Mouse (Mus musculus) midbrain, postnatal 0 days (tissue): ENCODE measurements at regions not wholly inside any gene's neighbourhood (a gene's known extent, or its start where the extent isn't known, plus 50 kb on each side); places are given as distances from the start of the nearest gene placed in this dataset.

Experiments
- ATAC-seq: fragments of 200-750 bp; cut with Nextera tagmentation; 2 replicates; pipeline ENCODE4 v1.8.0; 2017; ENCODE audit warnings: moderate number of reproducible peaks, mild to moderate bottlenecking, moderate TSS enrichment, moderate library complexity; ENCODE audit not compliant: low FRiP score
- DNase-seq: peaks from one replicate; pipeline ENCODE4 v3.0.0-alpha.2; 2015; ENCODE audit warnings: low spot score
- H3K27ac ChIP-seq: fragments of 300-500 bp; sonication (generic); 2 replicates; pipeline ENCODE4 v1.5.1; 2014; ENCODE audit warnings: low read depth, mild to moderate bottlenecking, low read length, mixed read lengths
- H3K27me3 ChIP-seq: fragments of 300-500 bp; sonication (generic); 2 replicates; pipeline ENCODE4 v1.6.1; 2014; ENCODE audit warnings: low read length, control low read depth, mixed read lengths; ENCODE audit not compliant: insufficient read depth
- H3K36me3 ChIP-seq: fragments of 300-500 bp; sonication (generic); 2 replicates; pipeline ENCODE4 v1.6.1; 2014; ENCODE audit warnings: low read length, control low read depth, mixed read lengths; ENCODE audit not compliant: insufficient read depth
- H3K4me1 ChIP-seq: fragments of 300-500 bp; sonication (generic); 2 replicates; pipeline ENCODE4 v1.6.1; 2014; ENCODE audit warnings: mild to moderate bottlenecking, control low read depth, antibody characterized with exemption, low read length, mixed read lengths; ENCODE audit not compliant: insufficient read depth
- H3K4me2 ChIP-seq: fragments of 300-500 bp; sonication (generic); 2 replicates; pipeline ENCODE4 v1.6.1; 2014; ENCODE audit warnings: low read depth, mild to moderate bottlenecking, low read length, mixed read lengths; ENCODE audit not compliant: poor library complexity, severe bottlenecking
- H3K4me3 ChIP-seq: fragments of 300-500 bp; sonication (generic); 2 replicates; pipeline ENCODE4 v1.5.1; 2014; ENCODE audit warnings: low read depth, mild to moderate bottlenecking, low read length, moderate library complexity
- H3K9ac ChIP-seq: fragments of 300-500 bp; sonication (generic); replicated peaks from 2 replicates; pipeline ENCODE4 v1.6.1; 2014; ENCODE audit warnings: mild to moderate bottlenecking, low read length, moderate library complexity, mixed read lengths; ENCODE audit not compliant: poor library complexity, severe bottlenecking
- H3K9me3 ChIP-seq: fragments of 300-500 bp; sonication (generic); 2 replicates; pipeline ENCODE4 v1.6.1; 2016; ENCODE audit warnings: low read length, control low read depth
- CTCF ChIP-seq: IDR thresholded peaks from 2 replicates; pipeline ENCODE4 v1.5.1; 2016; ENCODE audit warnings: antibody characterized with exemption, mild to moderate bottlenecking
- WGBS: fragments of 180-500 bp; shearing (Covaris S2); extraction: QIAGEN DNeasy Blood & Tissue Kit; methylation state at CpG from one replicate; pipeline ENCODE4 v1.1.7; 2014; 5-methylcytosine and 5-hydroxymethylcytosine counted together

DNA sequence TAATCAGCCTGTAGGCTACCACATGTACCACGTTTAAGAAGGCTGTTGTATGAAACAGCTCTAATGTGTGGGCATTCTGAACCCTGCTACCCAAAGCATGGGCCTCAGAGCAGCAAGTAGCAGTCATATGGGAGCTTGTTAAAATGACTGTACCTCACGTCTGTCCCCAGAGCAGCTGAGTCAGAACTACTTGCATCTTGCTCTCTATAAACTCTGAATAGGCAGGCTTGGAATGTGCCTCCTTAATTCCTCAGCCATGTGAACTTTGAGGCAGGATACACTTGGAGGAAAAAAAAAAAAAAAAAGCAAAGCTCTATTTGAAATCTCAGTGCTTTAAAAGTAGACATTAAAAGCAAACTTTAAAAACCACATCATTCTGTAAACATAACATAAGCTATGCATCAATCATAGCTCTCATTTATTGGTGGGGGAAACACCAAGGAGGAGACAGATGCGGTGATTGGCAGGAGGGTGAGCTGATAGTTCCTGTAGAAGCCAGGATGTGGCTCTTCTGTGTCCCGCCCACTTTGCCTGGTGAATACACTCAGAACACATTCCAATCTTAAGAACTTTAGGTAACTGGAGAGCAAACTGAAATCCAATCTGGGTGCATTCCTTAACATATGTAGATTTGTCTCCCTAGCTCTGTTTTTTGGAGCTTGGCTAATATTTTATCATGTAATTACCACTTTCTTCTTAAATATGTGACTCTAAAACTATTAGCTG lies 159.2 kb upstream of the St8sia2 start:
- H3K4me2 ChIP-seq = no peak overlapping the region
- 73% methylated on average over 4 of the region's 4 CpGs for WGBS
- no peak for TF ChIP-seq CTCF
- H3K27me3 ChIP-seq = no peaks in the 10 kb centered on the region
- no peak overlapping the region for H3K4me3 ChIP-seq
- H3K9ac ChIP-seq = no peak overlapping the region
- DNase-seq (no peak), ATAC-seq (no peak)
- no peaks in the 10 kb centered on the region for H3K9me3 ChIP-seq
- no peaks in the 10 kb centered on the region for H3K36me3 ChIP-seq
- no peak overlapping the region for H3K27ac ChIP-seq
- no peaks in the 10 kb centered on the region for H3K4me1 ChIP-seq

DNA sequence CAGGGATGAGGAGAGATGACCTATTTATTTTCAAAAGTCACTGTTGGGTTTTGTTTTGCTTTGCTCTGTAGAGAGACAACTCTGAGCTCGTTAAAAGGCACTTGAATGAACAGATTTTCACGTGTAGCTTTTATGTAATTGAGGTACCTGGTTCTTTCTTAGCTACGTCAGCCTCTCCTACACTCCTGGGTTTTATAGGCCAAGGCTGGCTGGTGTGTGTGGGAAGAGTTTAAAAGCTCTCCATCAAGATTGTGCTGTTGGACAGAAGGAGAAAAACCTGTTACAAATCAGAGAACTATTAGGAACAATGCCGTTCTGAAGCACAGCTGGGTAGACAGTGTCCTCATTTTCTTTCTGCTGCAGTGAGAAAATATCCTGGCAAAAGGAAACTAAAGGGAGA lies 138.1 kb upstream of the St8sia2 start:
- no peak overlapping the region for H3K27ac ChIP-seq
- H3K27me3 ChIP-seq = no peaks in the 10 kb centered on the region
- ATAC-seq (no peak), DNase-seq (no peak)
- TF ChIP-seq CTCF = no peak
- no peaks in the 10 kb centered on the region for H3K4me1 ChIP-seq
- no peak overlapping the region for H3K4me2 ChIP-seq
- no peak overlapping the region for H3K4me3 ChIP-seq
- no peaks in the 10 kb centered on the region for H3K9me3 ChIP-seq
- WGBS = 61% methylated on average over 4 of the region's 4 CpGs
- no peak overlapping the region for H3K9ac ChIP-seq
- no peaks in the 10 kb centered on the region for H3K36me3 ChIP-seq

DNA sequence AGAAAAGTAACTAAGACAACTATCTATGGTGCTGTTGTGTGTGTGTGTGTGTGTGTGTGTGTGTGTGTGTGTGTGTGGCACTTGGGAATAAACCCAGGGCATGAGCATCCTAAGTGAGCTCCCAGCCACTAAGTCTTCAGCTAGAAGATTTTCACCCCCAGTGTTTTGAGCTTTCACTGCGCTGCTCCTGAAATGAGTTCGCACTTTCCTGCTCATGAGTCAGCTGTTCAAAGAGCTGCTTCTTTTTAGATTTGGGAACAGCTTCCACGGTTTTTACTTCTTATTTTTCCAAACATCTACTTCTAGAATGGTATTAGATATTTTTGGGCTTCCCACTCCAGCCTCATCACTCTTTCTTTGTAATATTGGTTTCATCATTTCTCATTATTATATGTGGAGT lies 129.7 kb upstream of the St8sia2 start:
- no peaks in the 10 kb centered on the region for H3K27me3 ChIP-seq
- 85% methylated on average over 3 of the region's 3 CpGs for WGBS
- H3K4me2 ChIP-seq = no peak overlapping the region
- H3K4me3 ChIP-seq = no peak overlapping the region
- no peak for TF ChIP-seq CTCF
- H3K36me3 ChIP-seq = no peaks in the 10 kb centered on the region
- ATAC-seq (no peak), DNase-seq (no peak)
- H3K9ac ChIP-seq = no peak overlapping the region
- no peaks in the 10 kb centered on the region for H3K4me1 ChIP-seq
- H3K27ac ChIP-seq = no peak overlapping the region
- H3K9me3 ChIP-seq = no peaks in the 10 kb centered on the region

DNA sequence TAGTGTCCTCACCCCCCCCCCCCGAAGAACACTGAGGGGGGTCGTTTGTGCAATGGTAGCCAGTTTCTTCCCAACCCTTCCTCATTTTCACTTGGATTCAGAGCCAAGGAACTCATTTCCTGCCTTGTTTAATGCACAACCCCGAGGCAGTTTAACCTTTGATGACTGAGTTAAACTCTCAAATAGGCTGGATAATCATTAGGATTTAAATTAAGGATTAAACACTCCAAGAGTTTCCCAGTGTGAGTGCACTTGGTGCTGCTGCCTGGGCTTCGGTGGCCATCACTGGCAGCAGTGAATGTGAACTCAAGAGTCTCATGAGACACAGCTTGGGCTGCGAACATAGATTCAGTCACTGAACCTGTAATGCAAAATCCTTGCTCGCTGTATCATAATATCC lies 124.7 kb upstream of the St8sia2 start:
- TF ChIP-seq CTCF = no peak
- DNase-seq (peak; percentile 21), ATAC-seq (no peak)
- H3K4me2 ChIP-seq = no peak overlapping the region
- H3K27ac ChIP-seq = no peak overlapping the region
- no peaks in the 10 kb centered on the region for H3K27me3 ChIP-seq
- no peaks in the 10 kb centered on the region for H3K9me3 ChIP-seq
- H3K4me1 ChIP-seq = no peaks in the 10 kb centered on the region
- H3K9ac ChIP-seq = no peak overlapping the region
- H3K4me3 ChIP-seq = no peak overlapping the region
- H3K36me3 ChIP-seq = no peaks in the 10 kb centered on the region
- WGBS = 61% methylated on average over 6 of the region's 6 CpGs

DNA sequence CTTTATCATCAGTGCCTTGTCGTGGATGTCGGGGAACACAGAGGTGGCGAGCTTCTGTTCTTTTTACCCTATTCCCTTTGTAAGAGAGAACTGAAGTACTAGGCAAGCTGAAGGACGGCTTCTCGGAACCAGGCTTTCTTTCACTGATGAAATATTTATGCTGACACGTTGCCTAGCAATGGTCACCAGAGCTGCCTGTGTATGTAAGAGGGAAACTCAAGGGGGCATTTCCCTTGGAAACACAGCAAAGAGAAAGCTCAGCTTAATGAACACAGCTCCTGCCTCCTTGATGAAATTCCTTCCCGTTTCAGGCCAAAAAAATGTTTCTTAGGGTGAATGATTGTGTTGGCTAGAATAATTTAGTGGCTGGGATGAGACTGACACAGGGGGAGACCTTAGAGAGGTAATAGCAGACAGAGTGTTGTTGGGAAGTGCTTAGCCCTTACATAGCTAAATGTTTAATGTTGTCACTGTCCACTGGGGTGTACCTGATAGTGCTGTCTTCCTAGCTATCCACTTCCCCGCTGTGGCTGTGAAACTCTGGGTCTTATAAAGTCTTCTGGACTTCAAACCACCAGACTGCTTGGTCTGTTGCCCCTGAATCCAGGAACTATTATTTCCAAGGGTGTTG lies 116.8 kb upstream of the St8sia2 start:
- no peaks in the 10 kb centered on the region for H3K9me3 ChIP-seq
- TF ChIP-seq CTCF = peak; percentile 36
- 7% methylated on average over 8 of the region's 8 CpGs for WGBS
- DNase-seq = peak; percentile 83
- H3K4me2 ChIP-seq = no peak overlapping the region
- no peaks in the 10 kb centered on the region for H3K27me3 ChIP-seq
- no peaks in the 10 kb centered on the region for H3K36me3 ChIP-seq
- H3K4me3 ChIP-seq = no peak overlapping the region
- ATAC-seq = peak; percentile 73
- H3K4me1 ChIP-seq = peaks cover 4% of the 10 kb centered on the region
- no peak overlapping the region for H3K9ac ChIP-seq
- H3K27ac ChIP-seq = peak overlapping the region; percentile 43; the same call in 1 of the 2 replicates

DNA sequence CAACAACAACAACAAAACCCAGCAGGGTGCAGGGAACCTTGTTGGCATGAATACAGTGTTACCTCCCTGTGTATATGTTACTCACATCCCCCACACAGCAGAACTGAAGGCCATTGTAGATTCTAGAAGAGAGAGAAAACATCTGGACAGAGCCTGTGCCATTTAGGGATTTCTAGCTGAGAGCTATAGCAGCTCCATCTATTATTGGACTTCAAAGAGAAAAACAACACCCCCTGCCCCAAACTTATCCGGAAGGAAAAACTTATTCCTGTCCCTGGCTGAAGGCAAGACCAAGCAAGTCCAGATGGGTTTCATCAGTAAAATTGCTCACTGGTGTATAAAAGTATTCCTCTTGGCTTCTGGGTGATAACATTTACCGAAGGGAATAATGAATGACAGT lies 98.6 kb upstream of the St8sia2 start:
- no peak overlapping the region for H3K9ac ChIP-seq
- H3K36me3 ChIP-seq = no peaks in the 10 kb centered on the region
- H3K4me2 ChIP-seq = no peak overlapping the region
- no peak overlapping the region for H3K27ac ChIP-seq
- no peak for DNase-seq
- TF ChIP-seq CTCF = no peak
- WGBS = 72% methylated on average over 2 of the region's 2 CpGs
- no peak overlapping the region for H3K4me3 ChIP-seq
- H3K4me1 ChIP-seq = no peaks in the 10 kb centered on the region
- no peaks in the 10 kb centered on the region for H3K27me3 ChIP-seq
- ATAC-seq = no peak
- no peaks in the 10 kb centered on the region for H3K9me3 ChIP-seq
